21 mouse cellular contexts compared by ENCODE assay signal in genomic region chr2:66728002-66728401, GRCm38 (mm10).
"Had no signal": no experiment of that assay in that cellular context is flagged by ENCODE, and none has a peak within 500 bp of the region (broad histone marks: within the 10 kb centered on the region; RNA-seq: fewer than 3 reads in every experiment).

No protein-coding gene starts in this region.

- DNase-seq: heart, postnatal 10 days; heart, postnatal 14 days; heart, postnatal 36 days; heart, postnatal 4 days; kidney, adult 11 months; kidney, adult 18-20 months; kidney, adult 2 months; kidney, adult 8-10 months; kidney, adult 9 months; kidney, postnatal 10 days; kidney, postnatal 14 days; kidney, postnatal 25 days; kidney, postnatal 4 days; layer of hippocampus, adult 9-11 months; layer of hippocampus, postnatal 36 days had no signal

- ATAC-seq: hindbrain, embryonic 16.5 days; hindbrain, postnatal 0 days; inflammation-experienced regulatory T-cells, adult 6 months; intestine, embryonic 15.5 days; intestine, embryonic 16.5 days; intestine, postnatal 0 days had no signal
